Mouse (Mus musculus) gastrocnemius, postnatal 25 days (tissue): ENCODE data around the gene Gnb1l. TPM values are rescaled to one million over a fixed set of nuclear protein-coding genes. Genes with fewer than 3 reads are reported as not detected.

Experiments
- total RNA-seq, 2 experiments: library from RNA; stranded (reverse); gene quantifications; 1 replicate in 1 of 2; 2 replicates in 1 of 2; pipeline ENCODE4 v1.2.3; 2021

Gnb1l gene
- total RNA-seq, 2 experiments from 2014 or later = 3.4 to 3.6 TPM

Other genes starting within 250 kb of the Gnb1l start
- gene Ranbp1, start 250.0 kb upstream of the Gnb1l start, total RNA-seq = 10 to 100 TPM; 21.6 to 24.7 TPM
- not detected for gene Gm49776, start 240.4 kb upstream of the Gnb1l start, total RNA-seq
- 10 to 100 TPM; 14.7 to 16.2 TPM for gene Dgcr8, start 209.5 kb upstream of the Gnb1l start, total RNA-seq
- 10 to 100 TPM; 37.3 to 37.6 TPM for gene Tango2, start 150.6 kb upstream of the Gnb1l start, total RNA-seq
- gene Arvcf, start 150.5 kb upstream of the Gnb1l start, total RNA-seq = 10 to 100 TPM; 12.5 to 14.3 TPM
- 10 to 100 TPM; 16.0 to 16.9 TPM for gene Txnrd2, start 72.3 kb upstream of the Gnb1l start, total RNA-seq
- 10 to 100 TPM; 33.3 to 44.8 TPM for gene Comt, start 71.9 kb upstream of the Gnb1l start, total RNA-seq
- 1 to 10 TPM; 2.4 to 3.1 TPM for gene Rtl10, start 188 bp downstream of the Gnb1l start, total RNA-seq
- 10 to 100 TPM in 1 of 2 experiments, 1 to 10 TPM in 1; 5.3 to 42.0 TPM for gene Tbx1, start 92.0 kb downstream of the Gnb1l start, total RNA-seq
- under 1 TPM in 1 of 2 experiments, not detected in 1; 0.28 TPM for gene Gp1bb, start 123.7 kb downstream of the Gnb1l start, total RNA-seq
- gene Gm49601, start 127.7 kb downstream of the Gnb1l start, total RNA-seq = 1 to 10 TPM; 1.3 to 2.4 TPM
- 1 to 10 TPM; 5.5 to 5.8 TPM for gene Sept5, start 131.2 kb downstream of the Gnb1l start, total RNA-seq